Mouse (Mus musculus) spleen, adult 2 months (tissue): Measurements from ENCODE around the gene Ldlr. TPM values are rescaled to one million over a fixed set of nuclear protein-coding genes. Genes with fewer than 3 reads are reported as not detected.

ENCODE experiments used
- DNase-seq, 2 experiments: peaks; one replicate each; pipeline versions ENCODE4 v3.0.0 to v3.0.0-alpha.2; 2012 to 2021; ENCODE audit warnings: low spot score in 2 of 2, low read depth in 1 of 2
- H3K27ac ChIP-seq: fragments of 200-500 bp; 2 replicates; pipeline ENCODE4 v1.5.1; 2012; ENCODE audit warnings: low read length, inconsistent platforms; ENCODE audit not compliant: insufficient read depth
- H3K27me3 ChIP-seq: fragments of 200-500 bp; 2 replicates; pipeline ENCODE4 v1.6.1; 2012; ENCODE audit warnings: mild to moderate bottlenecking, moderate library complexity, low read length, inconsistent platforms; ENCODE audit not compliant: control insufficient read depth, insufficient read depth
- H3K36me3 ChIP-seq: fragments of 200-500 bp; 2 replicates; pipeline ENCODE4 v1.6.1; 2012; ENCODE audit warnings: mild to moderate bottlenecking, low read length, inconsistent platforms; ENCODE audit not compliant: control insufficient read depth, insufficient read depth
- H3K4me1 ChIP-seq: fragments of 200-500 bp; 2 replicates; pipeline ENCODE4 v1.6.1; 2011; ENCODE audit warnings: inconsistent platforms; ENCODE audit not compliant: control insufficient read depth, insufficient read depth, insufficient read length
- H3K4me3 ChIP-seq: fragments of 200-500 bp; 2 replicates; pipeline ENCODE4 v1.5.1; 2011; ENCODE audit warnings: mild to moderate bottlenecking, inconsistent platforms; ENCODE audit not compliant: insufficient read depth, insufficient read length; ENCODE audit errors: extremely low read depth
- CTCF ChIP-seq: fragments of 200-500 bp; IDR thresholded peaks from 2 replicates; pipeline ENCODE4 v1.5.1; 2011; ENCODE audit warnings: mild to moderate bottlenecking, inconsistent platforms; ENCODE audit not compliant: insufficient read depth, insufficient read length, insufficient replicate concordance; ENCODE audit errors: extremely low read depth
- POLR2A ChIP-seq: fragments of 200-500 bp; IDR thresholded peaks from 2 replicates; pipeline ENCODE4 v1.6.1; 2011; ENCODE audit warnings: low read depth, low read length, inconsistent platforms
- WGBS: fragments of 180-500 bp; shearing (Covaris S2); methylation state at CpG from one replicate; pipeline ENCODE4 v1.1.7; 2018; 5-methylcytosine and 5-hydroxymethylcytosine counted together
- polyA plus RNA-seq: library from polyadenylated mRNA; depleted of rRNA; stranded (reverse); fragments of >200 nt; gene quantifications from 2 replicates; pipeline ENCODE4 v1.2.3, GENCODE M21; 2012

The Ldlr gene
- polyA plus RNA-seq, 1 experiment: 19.4 TPM

- Histone ChIP-seq H3K4me3 (no peak overlapping the region), H3K27me3 (no peaks in the 10 kb centered on the region), H3K4me1 (no peaks in the 10 kb centered on the region), H3K36me3 (peaks cover 38% of the 10 kb centered on the region), H3K27ac (no peak overlapping the region)
- no peak for DNase-seq
- TF ChIP-seq CTCF: no peak
- no peak for TF ChIP-seq POLR2A
- 95% methylated on average over 7 of the region's 7 CpGs for WGBS
Measured at GRCm38 (mm10) chr9:21703494-21703893, 19.8 kb upstream of the Ldlr start.

DNA sequence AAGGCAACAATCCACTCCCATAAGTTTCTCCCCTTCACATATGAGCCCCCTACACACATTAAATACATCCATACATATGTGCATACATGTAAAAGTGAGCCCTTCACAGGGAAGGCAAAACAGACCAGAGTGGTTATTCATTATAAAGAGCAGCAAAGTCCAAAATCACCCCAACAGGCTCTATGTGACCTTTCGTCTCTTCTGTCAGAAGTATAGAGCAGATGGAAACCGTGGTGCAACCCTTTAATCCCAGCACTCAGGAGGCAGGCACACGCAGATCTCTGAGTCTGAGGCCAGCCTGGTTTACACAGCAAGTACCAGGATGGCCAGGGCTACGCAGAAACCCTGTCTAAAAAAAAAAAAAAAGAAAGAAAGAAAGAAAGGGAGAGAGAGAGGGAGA lies 17.2 kb upstream of the Ldlr start:
- DNase-seq: no peak
- Histone ChIP-seq H3K27ac (no peak overlapping the region), H3K27me3 (no peaks in the 10 kb centered on the region), H3K36me3 (peaks cover 23% of the 10 kb centered on the region), H3K4me1 (no peaks in the 10 kb centered on the region), H3K4me3 (no peak overlapping the region)
- no peak for TF ChIP-seq CTCF
- no peak for TF ChIP-seq POLR2A
- WGBS: 91% methylated on average over 4 of the region's 4 CpGs

- TF ChIP-seq CTCF (no peak), POLR2A (no peak)
- DNase-seq: no peak
- no peak overlapping the region for H3K27ac ChIP-seq
- 93% methylated on average over 8 of the region's 8 CpGs for WGBS
- H3K4me1 ChIP-seq: no peaks in the 10 kb centered on the region
- H3K36me3 ChIP-seq: peaks cover 18% of the 10 kb centered on the region
- no peak overlapping the region for H3K4me3 ChIP-seq
- H3K27me3 ChIP-seq: no peaks in the 10 kb centered on the region
Measured at GRCm38 (mm10) chr9:21706586-21707265, 16.6 kb upstream of the Ldlr start.

GRCm38 (mm10) chr9:21709340-21709739 lies 13.9 kb upstream of the Ldlr start:
- peaks cover 4% of the 10 kb centered on the region for H3K36me3 ChIP-seq
- DNase-seq: no peak
- no peak overlapping the region for H3K4me3 ChIP-seq
- H3K4me1 ChIP-seq: no peaks in the 10 kb centered on the region
- WGBS: 93% methylated on average over 3 of the region's 3 CpGs
- no peak for TF ChIP-seq CTCF
- no peak for TF ChIP-seq POLR2A
- H3K27ac ChIP-seq: no peak overlapping the region
- no peaks in the 10 kb centered on the region for H3K27me3 ChIP-seq

DNA sequence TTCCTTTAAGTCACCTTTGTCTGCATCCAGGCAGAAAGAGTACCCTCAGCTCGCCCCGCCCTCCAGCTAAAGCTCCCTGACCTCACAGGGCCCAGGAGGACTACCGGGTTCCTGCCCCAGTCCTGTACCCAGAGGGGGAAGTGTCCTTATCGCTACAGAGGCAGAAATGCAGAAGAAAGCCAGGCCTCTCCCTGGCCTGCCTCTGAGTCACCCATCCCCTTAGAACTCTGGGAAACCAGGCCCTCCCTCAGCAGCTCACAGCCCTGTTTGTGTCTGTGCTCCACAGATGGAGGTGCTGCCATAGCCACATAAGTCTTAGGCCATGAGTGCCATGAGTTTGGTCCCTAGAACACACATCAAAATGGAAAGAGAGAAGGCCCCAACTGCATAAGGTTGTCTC lies 8.0 kb upstream of the Ldlr start:
- H3K27ac ChIP-seq: 0 out of 2 replicates have a peak overlapping the region, but pooled peaks have one; percentile 28
- 35% methylated on average over 4 of the region's 4 CpGs for WGBS
- TF ChIP-seq POLR2A (no peak), CTCF (no peak)
- H3K4me3 ChIP-seq: no peak overlapping the region
- no peaks in the 10 kb centered on the region for H3K36me3 ChIP-seq
- no peak for DNase-seq
- H3K27me3 ChIP-seq: no peaks in the 10 kb centered on the region
- H3K4me1 ChIP-seq: no peaks in the 10 kb centered on the region

GRCm38 (mm10) chr9:21717015-21717414 lies 6.3 kb upstream of the Ldlr start:
- TF ChIP-seq CTCF (no peak), POLR2A (no peak)
- WGBS: 88% methylated on average over 2 of the region's 2 CpGs
- H3K4me3 ChIP-seq: no peak overlapping the region
- H3K27ac ChIP-seq: no peak overlapping the region
- H3K27me3 ChIP-seq: no peaks in the 10 kb centered on the region
- no peaks in the 10 kb centered on the region for H3K4me1 ChIP-seq
- no peak for DNase-seq
- H3K36me3 ChIP-seq: no peaks in the 10 kb centered on the region

GRCm38 (mm10) chr9:21721036-21721435 lies 2.2 kb upstream of the Ldlr start:
- H3K27me3 ChIP-seq: no peaks in the 10 kb centered on the region
- H3K4me1 ChIP-seq: no peaks in the 10 kb centered on the region; the same call in 1 of the 2 replicates
- WGBS: 88% methylated on average over 2 of the region's 2 CpGs
- DNase-seq: no peak
- H3K27ac ChIP-seq: no peak overlapping the region
- H3K36me3 ChIP-seq: no peaks in the 10 kb centered on the region
- no peak overlapping the region for H3K4me3 ChIP-seq
- TF ChIP-seq POLR2A (no peak), CTCF (no peak)
